Mouse (Mus musculus) erythroblast, embryonic 14.5 days (primary cell): ENCODE data around the gene Actbl2.

Source experiments
- GATA1 ChIP-seq: IDR thresholded peaks from 2 replicates; pipeline ENCODE4 v1.6.1; 2012; ENCODE audit warnings: low read length, inconsistent platforms, mixed read lengths
- TAL1 ChIP-seq: IDR thresholded peaks from 3 replicates; pipeline ENCODE4 v1.6.1; 2012; ENCODE audit warnings: low read length, inconsistent platforms, mixed read lengths

- TF ChIP-seq GATA1 (no peak), TAL1 (no peak)
Observed at GRCm38 (mm10) chr13:111232416-111232815, 22.4 kb upstream of the Actbl2 start.
